Mouse (Mus musculus) liver, embryonic 12.5 days (tissue): ENCODE measurements at regions not wholly inside any gene's neighbourhood (a gene's known extent, or its start where the extent isn't known, plus 50 kb on each side); places are given as distances from the start of the nearest gene placed in this dataset.

ENCODE experiments used
- ATAC-seq: fragments of 200-750 bp; cut with Nextera tagmentation; 2 replicates; pipeline ENCODE4 v1.8.0; 2017; ENCODE audit warnings: moderate number of reproducible peaks, mild to moderate bottlenecking, moderate library complexity
- H3K27ac ChIP-seq: fragments of 300-500 bp; sonication (generic); 2 replicates; pipeline ENCODE4 v1.5.1; 2016; ENCODE audit warnings: mild to moderate bottlenecking
- H3K27me3 ChIP-seq: fragments of 300-500 bp; sonication (generic); replicated peaks from 2 replicates; pipeline ENCODE4 v1.6.1; 2016; ENCODE audit warnings: mild to moderate bottlenecking, moderate library complexity
- H3K36me3 ChIP-seq: fragments of 300-500 bp; sonication (generic); 2 replicates; pipeline ENCODE4 v1.6.1; 2016; ENCODE audit warnings: mild to moderate bottlenecking, moderate library complexity
- H3K4me1 ChIP-seq: fragments of 300-500 bp; sonication (generic); 2 replicates; pipeline ENCODE4 v1.6.1; 2016
- H3K4me2 ChIP-seq: fragments of 300-500 bp; sonication (generic); 2 replicates; pipeline ENCODE4 v1.6.1; 2016; ENCODE audit warnings: mild to moderate bottlenecking, moderate library complexity
- H3K4me3 ChIP-seq: fragments of 300-500 bp; sonication (generic); 2 replicates; pipeline ENCODE4 v1.5.1; 2016; ENCODE audit warnings: mild to moderate bottlenecking, moderate library complexity
- H3K9ac ChIP-seq: fragments of 300-500 bp; sonication (generic); 2 replicates; pipeline ENCODE4 v1.6.1; 2016; ENCODE audit warnings: mild to moderate bottlenecking, moderate library complexity
- H3K9me3 ChIP-seq: fragments of 300-500 bp; sonication (generic); replicated peaks from 2 replicates; pipeline ENCODE4 v1.6.1; 2016; ENCODE audit warnings: mild to moderate bottlenecking, moderate library complexity
- WGBS: fragments of 180-500 bp; shearing (Covaris S2); methylation state at CpG from one replicate; pipeline ENCODE4 v1.1.7; 2016; ENCODE audit not compliant: insufficient replicate concordance; 5-methylcytosine and 5-hydroxymethylcytosine counted together

DNA sequence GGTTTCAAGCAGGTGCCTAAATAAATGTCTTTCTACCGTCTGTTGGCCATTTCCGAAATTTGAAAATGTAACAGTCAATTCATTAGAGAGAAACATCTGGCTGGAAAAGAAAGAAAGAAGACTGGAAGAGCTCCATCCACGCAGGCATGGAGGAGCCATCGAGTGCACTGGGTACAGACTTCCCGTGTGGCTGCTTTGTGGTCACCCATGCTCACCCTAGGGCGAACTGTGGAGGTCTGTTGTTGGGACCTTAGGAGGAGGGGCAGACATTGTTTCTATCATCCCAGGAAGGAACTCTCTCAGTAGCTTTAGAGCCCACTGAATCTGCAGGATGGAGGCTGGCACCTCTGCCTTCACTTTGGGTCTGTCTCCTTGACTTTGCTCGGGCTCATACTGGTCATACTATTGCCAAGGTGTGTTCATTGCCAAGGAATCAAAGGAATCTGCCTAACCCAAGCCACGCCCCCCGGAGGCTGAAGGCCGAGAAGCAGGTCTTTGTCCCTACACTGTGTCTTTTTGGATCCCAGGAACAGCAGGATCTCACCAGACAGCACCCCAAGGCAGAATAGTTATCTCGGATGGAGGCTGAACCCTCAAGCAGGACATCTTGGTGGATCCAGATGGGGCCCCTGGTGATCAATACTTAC, 54.3 kb upstream of the Kcng1 start:
- no peak overlapping the region for H3K27ac ChIP-seq
- H3K9me3 ChIP-seq = no peaks in the 10 kb centered on the region
- H3K4me1 ChIP-seq = no peaks in the 10 kb centered on the region
- 58% methylated on average over 11 of the region's 11 CpGs for WGBS
- H3K4me2 ChIP-seq = no peak overlapping the region
- ATAC-seq = no peak
- no peaks in the 10 kb centered on the region for H3K36me3 ChIP-seq
- no peak overlapping the region for H3K4me3 ChIP-seq
- H3K27me3 ChIP-seq = no peaks in the 10 kb centered on the region
- no peak overlapping the region for H3K9ac ChIP-seq

GRCm38 (mm10) chr2:168334241-168334588, 52.7 kb upstream of the Kcng1 start:
- Histone ChIP-seq H3K27me3 (no peaks in the 10 kb centered on the region), H3K4me1 (no peaks in the 10 kb centered on the region), H3K9me3 (no peaks in the 10 kb centered on the region), H3K9ac (no peak overlapping the region), H3K36me3 (no peaks in the 10 kb centered on the region), H3K27ac (no peak overlapping the region), H3K4me3 (no peak overlapping the region), H3K4me2 (no peak overlapping the region)
- 55% methylated on average over 9 of the region's 9 CpGs for WGBS
- no peak for ATAC-seq

DNA sequence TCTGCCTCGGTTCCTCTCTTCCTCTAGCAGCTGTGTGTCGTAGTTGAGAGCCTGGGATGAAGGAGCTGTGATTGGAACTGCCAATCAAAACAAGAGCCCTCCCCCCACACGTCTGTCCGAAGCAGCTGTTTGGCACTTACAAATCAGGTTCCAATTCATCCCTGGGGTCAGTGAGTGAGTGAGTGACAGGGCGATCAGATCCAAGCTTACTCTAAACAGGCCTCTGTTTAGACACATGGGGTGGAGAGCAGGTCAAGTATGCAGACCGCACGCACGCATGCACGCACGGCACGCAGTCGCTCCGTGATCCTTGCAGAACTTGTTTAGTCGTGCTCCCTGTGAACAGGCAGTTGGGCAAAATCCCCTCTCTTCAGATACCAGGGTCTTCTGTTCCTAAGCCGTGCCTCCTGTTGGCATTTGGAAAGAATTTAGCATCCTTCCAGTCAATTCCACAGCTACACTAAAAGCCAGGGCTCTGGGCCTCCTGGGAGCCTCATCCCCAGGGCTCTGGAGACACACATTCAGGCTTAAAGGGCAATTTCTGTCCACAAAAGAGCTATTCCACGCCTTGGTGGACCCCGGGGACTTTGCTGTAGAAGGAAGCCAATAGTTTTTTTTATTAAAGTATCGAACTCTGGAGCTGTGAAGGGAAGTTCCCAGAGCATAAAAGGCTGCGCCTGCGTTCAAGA, 52.2 kb upstream of the Kcng1 start:
- Histone ChIP-seq H3K36me3 (no peaks in the 10 kb centered on the region), H3K27ac (no peak overlapping the region), H3K9ac (no peak overlapping the region), H3K27me3 (no peaks in the 10 kb centered on the region), H3K4me1 (no peaks in the 10 kb centered on the region), H3K4me2 (no peak overlapping the region), H3K9me3 (no peaks in the 10 kb centered on the region), H3K4me3 (no peak overlapping the region)
- no peak for ATAC-seq
- WGBS = 57% methylated on average over 20 of the region's 20 CpGs

DNA sequence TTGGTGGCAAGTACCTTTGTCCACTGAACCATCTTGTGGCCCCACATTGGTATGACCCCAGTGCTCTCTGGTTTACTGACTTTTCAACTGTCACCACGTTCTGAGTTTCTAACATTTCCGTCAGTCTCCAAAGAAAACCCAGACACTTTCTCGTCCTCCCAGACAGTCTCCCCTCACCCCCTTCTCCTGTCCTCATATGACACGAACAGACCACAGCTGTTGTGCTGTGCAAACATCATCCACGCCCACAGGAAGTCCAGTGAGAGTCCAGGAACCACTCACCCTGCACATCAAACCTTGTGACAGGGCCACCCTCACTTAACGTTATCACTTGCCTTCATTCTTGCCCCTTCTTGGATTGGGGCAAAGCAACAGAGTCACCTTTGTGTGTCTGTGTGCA, 51.4 kb upstream of the Kcng1 start:
- Histone ChIP-seq H3K4me2 (no peak overlapping the region), H3K36me3 (no peaks in the 10 kb centered on the region), H3K27ac (no peak overlapping the region), H3K27me3 (no peaks in the 10 kb centered on the region), H3K4me1 (no peaks in the 10 kb centered on the region), H3K4me3 (no peak overlapping the region), H3K9me3 (no peaks in the 10 kb centered on the region), H3K9ac (no peak overlapping the region)
- no peak for ATAC-seq
- WGBS = 25% methylated on average over 6 of the region's 6 CpGs
